Mouse (Mus musculus) hindbrain, embryonic 16.5 days (tissue): Measurements from ENCODE around the gene Fbxo28. TPM values are rescaled to one million over a fixed set of nuclear protein-coding genes. Genes with fewer than 3 reads are reported as not detected.

ENCODE experiments used
- ATAC-seq: fragments of 200-750 bp; cut with Nextera tagmentation; 2 replicates; pipeline ENCODE4 v1.8.0; 2017; ENCODE audit warnings: moderate TSS enrichment, moderate library complexity
- H3K27ac ChIP-seq: fragments of 300-500 bp; sonication (generic); 2 replicates; pipeline ENCODE4 v1.5.1; 2014; ENCODE audit warnings: low read depth, mild to moderate bottlenecking, control low read depth, low read length, moderate library complexity
- H3K27me3 ChIP-seq: fragments of 300-500 bp; sonication (generic); replicated peaks from 2 replicates; pipeline ENCODE4 v1.6.1; 2014; ENCODE audit warnings: low read length; ENCODE audit not compliant: control insufficient read depth, insufficient read depth
- H3K36me3 ChIP-seq: fragments of 300-500 bp; sonication (generic); 2 replicates; pipeline ENCODE4 v1.6.1; 2014; ENCODE audit warnings: mild to moderate bottlenecking, low read length, moderate library complexity, mixed read lengths; ENCODE audit not compliant: control insufficient read depth, insufficient read depth
- H3K4me1 ChIP-seq: fragments of 300-500 bp; sonication (generic); 2 replicates; pipeline ENCODE4 v1.6.1; 2014; ENCODE audit warnings: low read depth, low read length; ENCODE audit not compliant: control insufficient read depth, insufficient read depth
- H3K4me2 ChIP-seq: fragments of 300-500 bp; sonication (generic); 2 replicates; pipeline ENCODE4 v1.6.1; 2014; ENCODE audit warnings: mild to moderate bottlenecking, low read length, control low read depth, moderate library complexity
- H3K4me3 ChIP-seq: fragments of 300-500 bp; sonication (generic); 2 replicates; pipeline ENCODE4 v1.5.1; 2014; ENCODE audit warnings: mild to moderate bottlenecking, low read length, control low read depth, moderate library complexity
- H3K9ac ChIP-seq: fragments of 300-500 bp; sonication (generic); 2 replicates; pipeline ENCODE4 v1.6.1; 2014; ENCODE audit warnings: low read depth, mild to moderate bottlenecking, control low read depth, low read length, moderate library complexity
- H3K9me3 ChIP-seq: fragments of 300-500 bp; sonication (generic); 2 replicates; pipeline ENCODE4 v1.6.1; 2014; ENCODE audit warnings: mild to moderate bottlenecking, low read length, moderate library complexity; ENCODE audit not compliant: control insufficient read depth
- WGBS: fragments of 180-500 bp; shearing (Covaris S2); extraction: QIAGEN DNeasy Blood & Tissue Kit; methylation state at CpG from one replicate; pipeline ENCODE4 v1.1.7; 2014; 5-methylcytosine and 5-hydroxymethylcytosine counted together
- polyA plus RNA-seq: library from polyadenylated mRNA; unstranded; fragments of >200 nt; fragmentation: Nextera tagmentation; extraction: Ambion mirVana; gene quantifications from 2 replicates; pipeline ENCODE4 v1.2.1, GENCODE M21; 2015

Gene Fbxo28
- 20.6 and 22.0 TPM in 2 replicates for polyA plus RNA-seq

GRCm38 (mm10) chr1:182340821-182341781, at the start of gene Fbxo28:
Gene Fbxo28, minus strand, starts transcription at chr1:182341629.
- Histone ChIP-seq H3K27me3 (no peaks in the 10 kb centered on the region), H3K4me2 (peak within 1 kb of the TSS; percentile 84), H3K4me1 (peaks cover 23% of the 10 kb centered on the region), H3K4me3 (peak within 1 kb of the TSS; percentile 100), H3K27ac (peak within 1 kb of the TSS; percentile 93), H3K9me3 (no peaks in the 10 kb centered on the region), H3K9ac (peak within 1 kb of the TSS; percentile 98), H3K36me3 (no peaks in the 10 kb centered on the region)
- under 1% methylated on average over 49 of the region's 93 CpGs for WGBS
- ATAC-seq, result peak; percentile 96

GRCm38 (mm10) chr1:182388729-182389128, 47.3 kb upstream of the Fbxo28 start:
- Histone ChIP-seq H3K4me3 (no peak overlapping the region), H3K4me2 (no peak overlapping the region), H3K27me3 (no peaks in the 10 kb centered on the region), H3K27ac (no peak overlapping the region), H3K9me3 (no peaks in the 10 kb centered on the region), H3K9ac (no peak overlapping the region), H3K4me1 (no peaks in the 10 kb centered on the region), H3K36me3 (no peaks in the 10 kb centered on the region)
- no peak for ATAC-seq
- whole genome bisulfite sequencing, result 61% methylated on average over 4 of the region's 4 CpGs

GRCm38 (mm10) chr1:182386449-182386848, 45.0 kb upstream of the Fbxo28 start:
- H3K9me3 ChIP-seq, result no peaks in the 10 kb centered on the region
- 93% methylated on average over 8 of the region's 8 CpGs for whole genome bisulfite sequencing
- H3K4me1 ChIP-seq, result no peaks in the 10 kb centered on the region
- H3K27ac ChIP-seq, result no peak overlapping the region
- no peak overlapping the region for H3K9ac ChIP-seq
- H3K4me3 ChIP-seq, result no peak overlapping the region
- no peaks in the 10 kb centered on the region for H3K36me3 ChIP-seq
- no peaks in the 10 kb centered on the region for H3K27me3 ChIP-seq
- ATAC-seq, result no peak
- H3K4me2 ChIP-seq, result no peak overlapping the region

GRCm38 (mm10) chr1:182383096-182383495, 41.7 kb upstream of the Fbxo28 start:
- Histone ChIP-seq H3K4me2 (no peak overlapping the region), H3K4me1 (no peaks in the 10 kb centered on the region), H3K9ac (no peak overlapping the region), H3K9me3 (no peaks in the 10 kb centered on the region), H3K27ac (no peak overlapping the region), H3K36me3 (no peaks in the 10 kb centered on the region), H3K4me3 (no peak overlapping the region), H3K27me3 (no peaks in the 10 kb centered on the region)
- WGBS, result 53% methylated on average over 9 of the region's 9 CpGs
- ATAC-seq, result no peak

GRCm38 (mm10) chr1:182381327-182381726, 39.9 kb upstream of the Fbxo28 start:
- 75% methylated on average over 3 of the region's 3 CpGs for WGBS
- Histone ChIP-seq H3K9me3 (no peaks in the 10 kb centered on the region), H3K9ac (no peak overlapping the region), H3K36me3 (no peaks in the 10 kb centered on the region), H3K27ac (no peak overlapping the region), H3K4me1 (peaks cover 1% of the 10 kb centered on the region; the same call in 1 of the 2 replicates), H3K4me2 (no peak overlapping the region), H3K27me3 (no peaks in the 10 kb centered on the region), H3K4me3 (no peak overlapping the region)
- no peak for ATAC-seq

- Histone ChIP-seq H3K9me3 (no peaks in the 10 kb centered on the region), H3K4me2 (no peak overlapping the region), H3K4me3 (no peak overlapping the region), H3K36me3 (no peaks in the 10 kb centered on the region), H3K4me1 (peaks cover 4% of the 10 kb centered on the region; the same call in 1 of the 2 replicates), H3K9ac (no peak overlapping the region), H3K27me3 (no peaks in the 10 kb centered on the region), H3K27ac (no peak overlapping the region)
- 85% methylated on average over 7 of the region's 7 CpGs for WGBS
- ATAC-seq, result no peak
Measured at GRCm38 (mm10) chr1:182380683-182381082, 39.3 kb upstream of the Fbxo28 start.

GRCm38 (mm10) chr1:182378876-182379275, 37.4 kb upstream of the Fbxo28 start:
- Histone ChIP-seq H3K9me3 (no peaks in the 10 kb centered on the region), H3K4me1 (peaks cover 4% of the 10 kb centered on the region; the same call in 1 of the 2 replicates), H3K27ac (no peak overlapping the region), H3K27me3 (no peaks in the 10 kb centered on the region), H3K9ac (no peak overlapping the region), H3K4me2 (no peak overlapping the region), H3K4me3 (no peak overlapping the region), H3K36me3 (no peaks in the 10 kb centered on the region)
- no peak for ATAC-seq
- 85% methylated on average over 7 of the region's 7 CpGs for WGBS

GRCm38 (mm10) chr1:182378205-182378835, 36.9 kb upstream of the Fbxo28 start:
- ATAC-seq, result no peak
- Histone ChIP-seq H3K27ac (no peak overlapping the region), H3K36me3 (no peaks in the 10 kb centered on the region), H3K4me1 (peaks cover 4% of the 10 kb centered on the region; the same call in 1 of the 2 replicates), H3K4me3 (no peak overlapping the region), H3K9me3 (no peaks in the 10 kb centered on the region), H3K27me3 (no peaks in the 10 kb centered on the region), H3K4me2 (no peak overlapping the region), H3K9ac (no peak overlapping the region)
- 81% methylated on average over 11 of the region's 11 CpGs for WGBS

- no peaks in the 10 kb centered on the region for H3K36me3 ChIP-seq
- H3K27me3 ChIP-seq, result no peaks in the 10 kb centered on the region
- ATAC-seq, result no peak
- peaks cover 4% of the 10 kb centered on the region; the same call in 1 of the 2 replicates for H3K4me1 ChIP-seq
- H3K9me3 ChIP-seq, result no peaks in the 10 kb centered on the region
- H3K4me2 ChIP-seq, result no peak overlapping the region
- no peak overlapping the region for H3K27ac ChIP-seq
- H3K9ac ChIP-seq, result no peak overlapping the region
- WGBS, result 79% methylated on average over 6 of the region's 6 CpGs
- H3K4me3 ChIP-seq, result no peak overlapping the region
Measured at GRCm38 (mm10) chr1:182377519-182377918, 36.1 kb upstream of the Fbxo28 start.
